Mouse (Mus musculus): ENCODE results near the gene Tmem233. TPM values are rescaled to one million over a fixed set of nuclear protein-coding genes. Genes with fewer than 3 reads are reported as not detected.

Tmem233 gene
- not detected for total RNA-seq (2021)
- long read RNA-seq, result 0 reads

DNA sequence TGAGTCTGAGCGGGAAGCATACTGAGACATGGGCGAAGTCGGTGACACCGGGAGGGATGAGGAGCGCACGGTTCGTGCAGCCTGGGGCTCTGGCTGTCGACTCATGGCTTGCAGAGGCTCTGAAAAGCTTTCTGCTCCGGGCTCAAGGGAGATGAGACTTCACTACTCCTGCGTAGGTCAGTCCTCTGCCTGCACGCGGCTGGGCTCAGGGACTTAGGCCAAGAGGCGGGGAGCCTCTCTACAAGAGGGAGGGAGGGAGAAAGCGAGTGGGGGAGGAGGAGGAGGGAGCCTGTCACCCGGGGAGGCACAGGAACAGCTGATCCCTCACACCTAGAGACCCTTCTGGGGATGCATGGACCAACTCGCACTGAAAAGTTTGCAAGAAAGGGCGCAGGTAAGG, at the start of gene Tmem233:
TSS of gene Tmem233 (minus strand) at position 164 of the 400 bp plus-strand sequence.
- DNase-seq (ENCODE audit: low spot score in 2 of 2), result no peak

DNA sequence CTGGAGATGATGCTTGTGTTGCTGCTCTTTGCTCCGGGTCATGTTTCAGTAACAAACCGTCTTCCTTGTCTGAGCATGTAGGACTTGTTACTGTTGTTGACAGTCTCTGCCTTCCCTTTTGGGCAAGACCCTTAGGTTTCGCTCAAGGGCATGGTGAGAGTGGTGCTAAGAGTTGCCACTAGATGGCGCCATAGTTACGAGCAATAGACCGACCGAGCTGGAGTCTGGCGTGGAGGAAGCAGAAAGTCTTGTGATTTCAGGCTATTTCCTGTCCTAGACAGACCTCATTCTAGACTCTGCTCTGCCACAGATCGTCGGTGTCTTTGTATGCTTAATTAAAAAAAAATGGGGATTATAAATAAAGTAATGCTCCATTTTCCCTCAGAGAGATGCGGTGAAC, 40.3 kb upstream of the Tmem233 start:
- DNase-seq (ENCODE audit: low spot score in 2 of 2), result peak; percentile 71 to 92

DNA sequence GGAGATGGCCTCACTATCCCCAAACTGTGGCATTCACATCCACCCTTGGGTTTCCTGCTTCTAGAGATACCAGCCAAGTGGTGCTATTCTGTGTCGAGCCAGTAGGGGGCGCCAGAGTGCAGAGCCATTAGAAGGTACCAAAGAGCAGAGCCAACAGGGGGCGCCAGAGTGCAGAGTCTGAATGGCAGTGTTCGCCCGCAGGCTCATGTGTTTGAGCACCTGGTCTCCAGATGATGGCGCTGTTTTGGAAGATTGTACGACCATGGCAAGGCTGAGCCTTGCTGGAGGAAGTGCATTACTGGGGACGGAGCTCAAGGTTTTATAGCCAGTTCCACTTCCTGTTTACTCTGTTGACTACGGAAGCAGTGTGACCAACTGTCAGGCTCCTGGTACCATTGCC, 33.5 kb upstream of the Tmem233 start:
- DNase-seq (ENCODE audit: low spot score in 2 of 2), result peak in 1 of 2 experiments; percentile 43

DNA sequence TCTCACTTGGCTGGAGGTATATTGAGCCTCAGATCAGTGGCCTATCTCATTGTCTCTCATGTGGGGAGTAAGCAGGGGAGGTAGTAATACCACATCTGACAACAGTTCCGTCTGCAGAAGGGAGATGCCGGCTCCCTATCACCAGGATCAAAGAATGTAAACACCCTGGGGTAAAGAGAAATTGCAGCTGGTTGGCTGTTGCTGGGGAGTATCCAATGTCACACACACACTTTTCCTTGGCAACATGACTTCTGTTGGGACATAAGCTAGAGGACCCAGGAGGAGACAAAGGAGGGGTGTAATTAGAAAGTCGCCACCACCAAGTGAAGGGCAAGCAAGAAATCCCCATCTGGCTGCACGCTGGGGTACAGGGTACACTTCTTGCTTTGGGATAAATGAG, 33.1 kb upstream of the Tmem233 start:
- no peak for DNase-seq (ENCODE audit: low spot score in 2 of 2)

DNA sequence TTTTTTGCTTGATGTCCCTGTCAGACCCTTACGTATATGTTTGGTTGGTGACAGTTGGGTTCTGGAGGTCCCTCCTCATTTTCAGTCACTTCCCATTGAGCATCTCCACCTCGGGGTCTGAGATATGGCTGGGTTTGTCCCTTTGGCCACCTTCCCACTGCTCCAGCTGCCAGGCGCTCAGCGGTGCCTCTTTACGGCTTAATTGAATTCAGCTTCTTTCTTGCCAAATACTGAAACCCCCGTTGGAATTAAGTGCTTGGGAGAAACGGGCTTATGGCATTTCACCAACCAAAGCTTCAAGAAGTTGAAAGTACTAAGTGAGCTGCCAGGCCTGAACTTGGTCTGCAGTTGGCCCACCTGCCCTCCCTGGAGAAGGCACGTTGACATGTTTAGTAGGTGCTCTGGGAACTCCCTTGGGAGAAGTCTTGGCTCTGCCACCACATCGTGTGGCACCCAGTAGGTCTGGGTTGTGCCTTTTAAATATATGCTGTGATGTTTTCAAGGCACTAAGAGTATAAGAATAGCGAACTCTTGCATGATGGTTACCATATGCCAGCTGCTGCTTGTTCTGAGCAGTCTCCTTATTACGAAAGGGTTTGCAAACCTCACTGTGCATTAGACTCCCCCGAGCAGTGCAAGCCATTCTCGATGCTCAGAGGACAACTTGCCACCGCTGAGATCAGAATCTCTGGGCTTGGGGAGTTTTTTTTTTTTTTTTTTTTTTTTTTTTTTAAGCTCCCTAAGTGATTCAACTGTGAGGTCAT, 32.2 kb upstream of the Tmem233 start:
- DNase-seq (ENCODE audit: low spot score in 2 of 2), result peak in 1 of 2 experiments; percentile 4

DNA sequence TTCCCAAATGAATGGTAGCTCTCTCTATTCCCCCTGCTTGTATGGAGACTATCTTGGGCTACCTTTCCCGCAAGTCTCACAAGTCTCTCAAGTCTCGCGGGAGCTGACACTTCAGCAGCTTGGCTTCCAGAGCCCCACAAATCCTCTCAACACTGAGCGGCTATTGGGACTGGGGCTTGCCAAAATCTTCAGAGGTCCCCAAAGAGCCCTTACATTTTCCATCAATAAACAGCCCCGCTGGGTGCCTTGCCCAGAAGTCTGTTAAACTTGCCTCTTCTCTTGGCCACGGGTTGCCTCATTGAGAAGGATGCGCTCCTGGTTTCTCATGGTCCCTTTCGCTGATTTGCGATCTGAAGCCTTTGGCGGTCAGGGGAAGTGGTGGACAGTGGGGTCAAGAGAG, 25.6 kb upstream of the Tmem233 start:
- DNase-seq (ENCODE audit: low spot score in 2 of 2), result no peak

DNA sequence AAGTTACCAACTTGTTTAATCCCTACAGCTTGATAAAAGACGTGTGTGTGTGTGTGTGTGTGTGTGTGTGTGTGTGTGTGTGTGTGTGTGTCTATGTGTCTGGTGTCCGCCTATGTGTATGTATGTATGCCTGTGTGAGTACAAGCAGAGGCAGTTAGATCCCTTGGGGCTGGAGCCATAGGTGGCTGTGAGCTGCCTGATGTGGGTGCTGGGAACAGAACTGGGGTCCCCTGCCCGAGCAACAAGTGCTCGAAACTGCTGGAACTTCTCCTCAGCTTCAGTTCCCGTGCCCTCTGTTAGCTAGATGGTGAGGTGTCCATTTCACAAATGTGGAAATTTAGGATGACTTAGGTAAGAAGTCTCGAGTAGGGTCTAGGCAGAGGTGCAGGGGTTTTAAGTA, 1.2 kb upstream of the Tmem233 start:
- DNase-seq (ENCODE audit: low spot score in 2 of 2), result no peak

DNA sequence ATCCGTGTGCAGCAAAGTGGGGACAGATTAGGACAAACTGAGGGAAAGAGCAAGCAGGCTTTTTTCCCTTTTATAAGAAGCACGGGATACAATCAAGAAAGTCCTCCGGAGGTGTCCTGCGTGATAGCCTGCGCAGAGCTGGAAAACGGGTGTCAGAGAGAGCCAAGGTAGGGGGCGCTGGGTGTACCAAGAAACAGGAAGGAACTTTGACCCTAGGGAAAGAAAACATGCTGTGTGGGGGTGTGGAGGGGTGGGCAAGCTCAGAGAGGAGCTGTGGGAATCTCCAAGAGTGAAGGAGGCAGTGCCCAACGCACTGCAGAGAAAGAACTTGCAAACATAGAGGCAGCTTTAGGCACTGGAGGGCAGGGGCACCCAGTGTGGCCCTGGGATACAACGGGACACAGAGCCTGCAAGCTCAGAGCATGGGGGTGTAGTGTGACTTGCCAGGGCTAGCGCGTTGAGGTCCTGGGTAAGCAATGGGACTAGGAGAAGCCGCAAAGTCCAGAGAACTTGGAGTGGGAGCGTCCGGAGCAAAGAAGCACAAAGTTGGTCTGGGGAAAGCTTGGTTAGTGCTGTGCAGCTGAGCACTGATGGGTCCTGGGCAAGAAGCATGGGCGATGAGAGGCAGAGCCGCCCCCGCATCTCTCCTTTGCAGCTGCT, 673 bp downstream of the Tmem233 start:
- no peak for DNase-seq (ENCODE audit: low spot score in 2 of 2)

DNA sequence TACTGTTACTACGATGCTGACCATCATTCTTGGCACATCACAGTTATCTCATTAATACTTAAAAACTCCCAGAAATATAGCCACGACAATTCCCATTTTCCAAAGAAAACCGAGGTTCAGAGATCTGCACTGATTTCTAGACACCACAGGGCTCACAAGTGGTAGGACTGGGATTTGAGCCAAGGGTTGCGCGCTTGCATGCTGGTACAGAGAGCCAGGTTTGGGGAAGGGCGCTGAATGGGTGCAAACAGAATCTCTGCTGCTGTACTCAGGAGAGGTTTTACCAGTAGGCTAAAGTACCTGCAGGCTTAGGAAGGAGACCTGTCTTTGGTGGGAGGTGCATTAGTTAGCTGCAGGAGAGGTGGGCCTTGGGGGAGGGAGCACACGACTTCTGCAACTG, 1.4 kb downstream of the Tmem233 start:
- DNase-seq (ENCODE audit: low spot score in 2 of 2), result peak in 1 of 2 experiments; percentile 16

DNA sequence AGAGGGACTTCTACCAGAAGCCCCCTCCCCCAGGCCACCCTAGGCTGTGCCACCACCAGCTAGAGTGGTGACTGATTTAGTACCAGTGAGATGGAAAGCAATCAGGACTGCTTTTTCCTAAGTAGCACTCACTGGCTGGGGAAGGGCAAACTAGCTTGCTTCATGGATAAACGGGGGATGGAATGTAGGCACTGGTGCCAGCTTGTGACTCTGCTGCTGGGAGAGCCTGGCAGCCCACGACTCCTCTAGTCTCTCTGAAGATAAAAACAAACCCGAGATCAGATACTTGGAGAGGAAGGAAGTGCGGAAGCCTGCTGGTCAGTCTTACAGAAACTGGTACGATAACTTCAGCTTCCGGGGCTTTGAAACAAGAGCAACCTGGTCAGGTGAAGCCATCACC, 2.3 kb downstream of the Tmem233 start:
- no peak for DNase-seq (ENCODE audit: low spot score in 2 of 2)

DNA sequence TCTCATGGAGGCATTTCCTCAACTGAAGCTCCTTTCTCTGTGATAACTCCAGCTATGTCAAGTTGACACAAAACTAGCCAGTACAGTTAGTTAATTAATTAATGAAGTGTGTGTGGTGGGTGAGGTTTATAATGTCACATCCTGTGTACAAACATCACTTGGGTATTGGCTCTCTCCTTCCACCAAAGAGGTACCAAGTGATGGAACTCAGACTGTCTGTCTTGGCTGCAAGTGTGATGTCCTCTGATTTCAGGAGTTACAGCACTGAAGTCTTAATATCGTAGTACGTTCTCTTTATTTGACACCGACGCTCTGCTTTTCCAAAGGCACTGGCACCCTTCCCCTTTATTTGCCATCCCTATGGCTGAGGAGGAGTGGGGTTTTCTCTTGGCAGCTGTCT, 13.4 kb downstream of the Tmem233 start:
- no peak for DNase-seq (ENCODE audit: low spot score in 2 of 2)

DNA sequence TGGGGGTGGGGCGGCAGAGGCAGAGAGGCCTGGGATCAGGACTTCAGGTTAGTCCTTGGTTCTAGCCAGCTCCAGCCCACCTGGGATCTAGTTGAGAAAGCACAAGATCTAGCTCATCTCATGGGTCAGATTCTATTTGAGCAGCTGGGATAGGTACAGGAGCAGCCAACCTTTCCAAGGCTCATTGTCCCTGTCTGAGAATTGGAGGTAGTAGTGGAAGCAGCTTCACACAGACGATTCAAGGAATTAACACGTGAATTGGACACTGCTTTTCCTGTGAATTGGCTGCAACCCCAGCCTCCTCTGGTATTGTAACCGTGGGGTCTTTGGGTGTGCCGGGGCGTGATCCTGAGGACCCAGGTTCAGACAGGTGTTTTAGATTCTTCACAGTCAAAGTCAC, 30.2 kb downstream of the Tmem233 start:
- no peak for DNase-seq (ENCODE audit: low spot score in 2 of 2)

DNA sequence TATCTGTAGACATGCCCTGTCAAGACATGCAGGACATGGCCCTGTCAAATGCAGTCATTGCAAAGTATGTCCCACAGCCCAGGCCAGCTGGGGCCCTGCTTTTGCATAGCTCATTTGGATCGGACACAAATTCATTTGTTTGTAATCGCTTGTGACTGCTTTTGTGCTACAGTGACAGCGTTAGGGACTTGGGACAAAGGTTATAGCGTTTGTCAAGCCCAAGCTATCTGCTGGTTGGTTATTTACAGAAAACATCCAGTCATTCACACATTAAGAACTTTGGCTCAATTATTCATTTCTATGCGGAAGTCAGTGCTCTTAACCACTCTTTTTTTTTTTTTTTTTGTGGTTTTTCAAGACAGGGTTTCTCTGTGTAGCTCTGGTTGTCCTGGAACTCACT, 30.9 kb downstream of the Tmem233 start:
- DNase-seq (ENCODE audit: low spot score in 2 of 2), result no peak

DNA sequence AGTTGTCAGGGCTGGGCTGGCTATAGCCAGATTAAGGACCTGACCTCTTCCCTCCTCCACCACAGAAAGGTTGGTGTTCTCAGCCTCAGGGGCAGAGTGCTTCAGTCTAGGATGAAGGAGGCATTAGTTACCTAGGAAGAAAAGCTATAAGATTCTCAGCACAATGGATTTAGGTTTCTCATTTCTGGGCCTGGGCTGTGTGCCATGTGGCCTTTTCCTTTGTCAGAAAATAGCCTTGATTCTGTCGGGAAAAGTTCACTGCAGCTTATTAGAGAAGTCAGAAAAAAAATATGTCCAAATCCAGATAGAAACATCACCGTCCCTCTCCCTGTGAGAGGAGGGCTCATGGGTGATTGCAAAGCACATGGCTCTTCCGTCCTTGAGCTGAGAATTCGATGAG, 33.2 kb downstream of the Tmem233 start:
- DNase-seq (ENCODE audit: low spot score in 2 of 2), result no peak

DNA sequence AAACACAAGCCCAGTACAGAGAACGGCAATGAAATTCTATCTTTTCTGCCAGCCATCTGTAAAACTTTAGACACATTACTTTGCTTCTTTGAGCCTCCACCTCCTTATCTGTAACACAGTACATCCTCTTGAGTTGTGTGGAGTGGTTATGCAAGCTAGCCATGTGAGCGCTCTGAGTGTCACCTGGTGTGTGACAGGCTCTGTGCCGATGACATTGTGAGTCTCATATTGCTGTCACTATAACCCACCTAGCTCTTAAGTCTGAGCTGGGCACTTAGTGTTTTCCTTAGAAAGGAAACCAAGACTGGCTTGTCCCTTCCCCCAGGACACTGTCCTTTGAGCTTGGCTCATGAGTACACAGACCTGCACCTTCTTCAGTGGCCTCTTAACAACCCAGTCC, 34.7 kb downstream of the Tmem233 start:
- DNase-seq (ENCODE audit: low spot score in 2 of 2), result no peak

DNA sequence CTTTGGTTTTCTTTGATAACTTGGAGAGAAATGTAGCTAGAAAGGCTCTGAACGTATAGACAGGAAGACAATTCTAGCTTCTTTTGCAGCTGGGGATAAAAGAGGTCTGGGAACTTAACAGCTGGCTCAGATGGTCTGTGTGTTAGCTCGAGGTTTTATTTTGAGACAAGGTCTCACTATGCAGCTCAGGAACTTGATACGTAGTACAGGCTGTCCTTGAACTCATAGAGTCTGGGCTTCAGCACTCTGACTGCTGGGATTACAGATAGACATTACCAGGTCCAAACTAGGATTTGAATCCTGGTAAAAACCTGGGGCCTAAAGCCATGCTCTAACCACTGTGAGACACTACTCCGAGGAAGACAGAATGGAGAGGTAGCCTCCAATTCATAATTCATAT, 36.8 kb downstream of the Tmem233 start:
- no peak for DNase-seq (ENCODE audit: low spot score in 2 of 2)

DNA sequence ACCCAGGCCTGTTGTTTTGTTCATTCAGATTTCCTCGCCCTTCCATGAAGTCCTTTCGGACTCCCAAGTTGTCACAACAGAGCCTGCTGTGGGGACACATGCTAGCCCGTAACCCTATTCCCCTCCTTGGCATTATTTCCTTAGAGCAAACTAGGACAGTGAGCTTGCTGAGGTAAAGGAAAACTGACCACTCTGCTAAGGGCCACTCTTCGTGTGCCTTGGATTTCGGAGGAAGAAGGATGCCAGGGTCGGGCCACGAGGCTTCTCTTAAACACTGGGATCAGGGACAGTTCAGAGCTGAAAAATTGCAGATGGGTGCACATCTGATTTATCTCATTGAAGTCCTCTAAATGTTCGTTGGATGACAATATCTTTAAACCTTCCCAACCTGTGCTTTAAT, 37.5 kb downstream of the Tmem233 start:
- DNase-seq (ENCODE audit: low spot score in 2 of 2), result no peak

DNA sequence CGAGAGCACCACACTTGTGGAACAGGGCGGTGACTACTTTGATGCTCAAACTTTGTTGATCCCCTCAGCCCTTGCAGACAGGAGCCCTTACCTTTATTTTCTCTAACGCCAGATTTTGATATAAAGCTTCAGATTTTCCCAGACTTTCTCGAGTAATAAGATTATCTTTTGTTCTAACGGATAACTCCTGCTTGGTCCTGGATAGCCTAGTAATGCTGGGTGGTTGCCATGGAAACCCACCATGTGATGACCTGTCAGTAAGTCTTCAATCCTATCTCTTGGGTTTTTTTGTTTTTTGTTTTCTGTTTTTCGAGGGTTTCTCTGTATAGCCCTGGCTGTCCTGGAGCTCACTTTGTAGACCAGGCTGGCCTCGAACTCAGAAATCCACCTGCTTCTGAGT, 40.8 kb downstream of the Tmem233 start:
- DNase-seq (ENCODE audit: low spot score in 2 of 2), result no peak

DNA sequence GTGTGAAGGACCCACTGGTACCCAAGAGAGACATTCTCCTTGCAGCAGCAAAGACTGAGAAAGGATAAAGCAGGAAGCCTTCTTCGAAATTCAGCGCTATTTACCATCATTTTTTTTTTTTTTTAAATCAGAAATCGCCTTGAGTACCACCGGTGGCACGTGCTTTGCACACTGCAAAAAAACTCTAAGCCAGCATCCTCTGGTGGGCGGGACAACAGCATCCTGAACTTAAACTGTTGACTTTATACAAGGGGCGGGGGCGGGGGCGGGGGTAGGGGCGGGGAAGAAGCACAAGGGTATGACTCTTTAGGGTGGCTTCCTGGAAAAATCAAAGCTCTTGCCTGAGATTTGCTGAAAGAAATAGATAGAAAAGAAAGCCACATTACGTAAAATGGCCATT, 43.3 kb downstream of the Tmem233 start:
- no peak for DNase-seq (ENCODE audit: low spot score in 2 of 2)

DNA sequence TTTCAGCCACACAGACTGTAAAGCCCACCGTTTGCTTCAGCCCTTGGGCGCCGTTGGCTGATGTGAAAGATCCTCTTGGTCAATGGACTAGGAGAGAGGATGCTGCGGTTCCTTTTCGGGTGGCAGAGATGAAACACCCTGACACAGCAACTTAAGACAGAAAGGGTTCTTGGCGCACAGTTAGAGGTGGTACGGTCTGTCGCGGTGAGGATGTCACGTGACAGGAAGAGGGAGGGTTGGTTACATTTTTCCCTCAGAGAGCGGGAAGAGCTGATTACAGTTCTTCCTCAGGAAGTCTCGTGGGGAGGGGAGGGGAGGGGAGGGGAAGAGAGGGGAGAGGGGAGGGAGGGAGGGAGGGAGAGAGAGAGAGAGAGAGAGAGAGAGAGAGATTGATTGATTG, 45.3 kb downstream of the Tmem233 start:
- no peak for DNase-seq (ENCODE audit: low spot score in 2 of 2)

DNA sequence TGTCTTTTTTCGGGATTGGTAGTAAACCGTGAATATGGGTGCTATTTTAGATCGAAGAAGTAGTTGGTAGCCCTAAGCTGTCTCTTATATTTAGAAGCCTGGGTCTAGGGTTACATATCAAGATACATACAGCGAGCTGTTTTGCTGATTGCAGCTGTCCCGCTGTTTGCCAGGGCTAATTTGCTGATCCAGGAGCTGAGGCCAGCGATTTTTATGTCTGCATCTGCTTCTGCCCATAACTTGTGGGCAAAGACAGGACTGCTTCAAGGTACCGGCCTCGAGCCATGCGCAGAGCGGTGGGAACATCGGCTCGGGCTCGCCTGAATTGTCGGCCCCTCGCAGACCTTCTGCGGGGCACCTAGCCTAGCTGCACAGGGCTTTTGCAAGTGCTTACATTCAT, 46.6 kb downstream of the Tmem233 start:
- DNase-seq (ENCODE audit: low spot score in 2 of 2), result no peak

DNA sequence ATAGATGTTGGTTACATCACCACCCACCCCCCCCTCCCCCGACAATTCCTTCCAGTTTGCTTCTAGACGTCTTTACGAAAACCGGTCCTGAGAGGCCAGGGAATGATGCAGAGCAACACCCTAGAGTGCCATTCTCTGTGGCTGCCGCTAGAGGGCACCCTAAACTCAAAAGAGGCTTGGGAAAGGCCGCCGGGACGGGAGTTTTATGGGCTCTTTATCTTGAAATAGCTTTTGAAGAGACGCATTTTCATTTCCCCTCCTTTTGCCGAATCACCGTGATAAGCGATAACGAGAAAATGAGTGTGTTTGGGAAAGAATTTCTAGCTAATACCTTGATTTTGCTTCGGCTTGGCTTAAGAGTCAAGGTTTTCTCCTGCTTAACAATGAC, 51.9 kb downstream of the Tmem233 start:
- peak; percentile 57 to 62 for DNase-seq (ENCODE audit: low spot score in 2 of 2)

DNA sequence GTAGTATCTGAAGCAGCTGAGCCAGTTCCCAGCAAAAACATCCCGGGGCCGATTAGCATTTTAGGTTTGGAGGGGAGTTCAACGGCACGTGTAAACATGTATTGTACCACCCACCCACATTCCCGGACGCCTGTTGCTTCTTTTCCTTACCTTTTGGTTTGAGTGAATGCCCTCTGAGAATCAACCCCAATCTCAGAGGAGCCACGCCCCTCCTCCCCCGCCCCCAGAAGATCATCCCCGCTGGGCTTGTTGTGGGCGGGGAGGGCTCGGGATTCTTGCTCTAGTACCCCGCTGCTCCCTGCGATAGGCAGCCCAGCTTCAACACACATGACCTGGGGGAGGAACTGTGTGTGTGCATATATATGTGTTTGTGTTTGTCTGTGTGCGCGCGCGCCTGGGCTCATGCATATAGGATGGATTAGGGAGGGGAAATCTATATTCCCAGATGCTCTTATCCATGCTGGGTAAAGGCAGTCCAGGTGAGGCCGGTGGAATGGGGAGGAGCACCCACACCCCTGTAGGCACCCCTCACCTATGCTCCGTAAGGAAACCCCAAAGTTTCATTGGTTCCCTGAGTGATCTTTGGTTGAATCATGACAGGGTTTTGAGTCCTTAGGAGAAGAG, 52.4 kb downstream of the Tmem233 start:
- DNase-seq (ENCODE audit: low spot score in 2 of 2), result no peak
